Mouse (Mus musculus) brain, embryonic 14.5 days (tissue): ENCODE results near the gene Hipk4.

Experiments used
- CTCF ChIP-seq: fragments of 200-500 bp; IDR thresholded peaks from 2 replicates; pipeline ENCODE4 v1.5.1; 2012; ENCODE audit warnings: inconsistent platforms, mild to moderate bottlenecking, moderate library complexity, borderline replicate concordance; ENCODE audit not compliant: insufficient read depth, insufficient read length; ENCODE audit errors: extremely low read depth
- POLR2A ChIP-seq: fragments of 200-500 bp; IDR thresholded peaks from 2 replicates; pipeline ENCODE4 v1.6.1; 2012; ENCODE audit warnings: mild to moderate bottlenecking, inconsistent platforms, borderline replicate concordance; ENCODE audit not compliant: poor library complexity, insufficient read depth, insufficient read length, severe bottlenecking; ENCODE audit errors: extremely low read depth

GRCm38 (mm10) chr7:27480927-27481626 is 42.0 kb upstream of the Hipk4 start:
- TF ChIP-seq CTCF: no peak
- TF ChIP-seq POLR2A: no peak
